Mouse (Mus musculus): ENCODE data around the gene Ccer2. TPM values are rescaled to one million over a fixed set of nuclear protein-coding genes. Genes with fewer than 3 reads are reported as not detected.

Ccer2 gene
- polyA plus RNA-seq, 1 experiment = not detected

GRCm38 (mm10) chr7:28799994-28800393, 44.0 kb downstream of the Ccer2 start:
- TF ChIP-seq CTCF (conservative IDR thresholded peaks at IDR 0.05; ENCODE audit: insufficient read depth, insufficient read length, low read depth, low read length) = no peak
- no peak for TF ChIP-seq POLR2A (IDR thresholded peaks at IDR 0.05; ENCODE audit: low read depth, low read length)
- peaks cover 31% of the 10 kb centered on the region for H3K4me1 ChIP-seq (ENCODE audit: control insufficient read depth, insufficient read depth, low read length)
- whole genome bisulfite sequencing = 93% methylated on average over 9 of the region's 9 CpGs

GRCm38 (mm10) chr7:28801451-28801850, 45.5 kb downstream of the Ccer2 start:
- Histone ChIP-seq H3K4me1 (ENCODE audit: control insufficient read depth, insufficient read depth, low read length) (peaks cover 31% of the 10 kb centered on the region), H3K36me3 (ENCODE audit: control insufficient read depth, insufficient read depth, low read length) (no peaks in the 10 kb centered on the region), H3K27ac (ENCODE audit: insufficient read depth, low read depth, low read length) (peak overlapping the region; percentile 97), H3K27me3 (replicated peaks; ENCODE audit: control insufficient read depth, insufficient read depth, low read length) (no peaks in the 10 kb centered on the region), H3K4me3 (ENCODE audit: insufficient read depth, low read depth, low read length) (no peak overlapping the region)
- TF ChIP-seq POLR2A (IDR thresholded peaks at IDR 0.05; ENCODE audit: low read depth, low read length) = no peak
- no peak for TF ChIP-seq CTCF (conservative IDR thresholded peaks at IDR 0.05; ENCODE audit: insufficient read depth, insufficient read length, low read depth, low read length)
- no peak for DNase-seq
- WGBS = 29% methylated on average over 3 of the region's 3 CpGs

More at GRCm38 (mm10) chr7:28799994-28800393, 44.0 kb downstream of the Ccer2 start:
- H3K27me3 ChIP-seq (replicated peaks; ENCODE audit: control insufficient read depth, insufficient read depth, low read length) = no peaks in the 10 kb centered on the region
- no peak overlapping the region for H3K4me3 ChIP-seq (ENCODE audit: insufficient read depth, low read depth, low read length)
- no peaks in the 10 kb centered on the region for H3K36me3 ChIP-seq (ENCODE audit: control insufficient read depth, insufficient read depth, low read length)
- no peak overlapping the region for H3K27ac ChIP-seq (ENCODE audit: insufficient read depth, low read depth, low read length)
- DNase-seq = no peak

DNA sequence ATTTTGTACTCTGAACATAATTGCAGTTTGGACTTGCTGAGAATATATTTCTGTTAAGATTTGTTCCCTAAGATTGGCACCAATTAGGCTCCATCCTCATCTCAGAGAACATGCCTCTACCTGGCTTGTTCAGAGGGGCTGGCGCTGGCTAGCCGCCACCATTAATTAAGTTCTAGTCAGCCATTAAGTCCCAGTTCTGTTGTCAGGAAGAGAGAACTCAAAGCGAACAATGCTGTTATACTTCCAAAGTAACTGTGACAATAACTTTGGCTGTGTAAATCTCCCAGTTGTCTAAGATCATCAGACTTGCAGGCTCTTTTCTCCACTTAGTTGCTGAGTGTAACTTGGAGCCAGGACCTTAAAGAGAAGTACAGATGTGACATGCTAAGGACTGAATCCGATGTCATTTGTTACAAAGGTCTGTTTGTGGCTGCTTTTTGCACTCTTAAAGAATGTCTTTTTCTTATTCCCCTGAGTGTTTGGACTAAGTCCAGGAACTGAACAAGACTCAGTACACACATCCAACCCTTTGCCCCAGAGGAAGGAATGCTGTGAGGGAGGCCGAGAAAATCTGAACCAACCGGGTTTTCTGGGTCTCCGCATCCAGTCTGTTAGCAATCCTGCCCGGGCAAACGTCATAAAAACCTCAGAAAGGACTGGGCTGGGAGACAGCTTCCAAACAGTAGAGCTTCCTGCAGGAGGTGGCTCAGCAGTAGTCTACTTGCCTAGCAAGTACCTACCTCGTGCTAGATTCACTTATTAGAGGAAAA, 46.1 kb downstream of the Ccer2 start:
- peak; percentile 91 for DNase-seq
- Histone ChIP-seq H3K27ac (ENCODE audit: insufficient read depth, low read depth, low read length) (peak overlapping the region; percentile 97), H3K27me3 (replicated peaks; ENCODE audit: control insufficient read depth, insufficient read depth, low read length) (no peaks in the 10 kb centered on the region), H3K4me3 (ENCODE audit: insufficient read depth, low read depth, low read length) (no peak overlapping the region), H3K36me3 (ENCODE audit: control insufficient read depth, insufficient read depth, low read length) (no peaks in the 10 kb centered on the region), H3K4me1 (ENCODE audit: control insufficient read depth, insufficient read depth, low read length) (peaks cover 32% of the 10 kb centered on the region)
- TF ChIP-seq CTCF (conservative IDR thresholded peaks at IDR 0.05; ENCODE audit: insufficient read depth, insufficient read length, low read depth, low read length) (no peak; the same call in 1 of the 2 replicates), POLR2A (IDR thresholded peaks at IDR 0.05; ENCODE audit: low read depth, low read length) (no peak)
- 5% methylated on average over 10 of the region's 10 CpGs for WGBS

- H3K4me3 ChIP-seq (ENCODE audit: insufficient read depth, low read depth, low read length) = no peak overlapping the region
- peak; percentile 93 for DNase-seq
- peaks cover 38% of the 10 kb centered on the region for H3K4me1 ChIP-seq (ENCODE audit: control insufficient read depth, insufficient read depth, low read length)
- no peaks in the 10 kb centered on the region for H3K27me3 ChIP-seq (replicated peaks; ENCODE audit: control insufficient read depth, insufficient read depth, low read length)
- peak overlapping the region; percentile 97 for H3K27ac ChIP-seq (ENCODE audit: insufficient read depth, low read depth, low read length)
- 5% methylated on average over 10 of the region's 10 CpGs for WGBS
- no peaks in the 10 kb centered on the region for H3K36me3 ChIP-seq (ENCODE audit: control insufficient read depth, insufficient read depth, low read length)
- TF ChIP-seq POLR2A (IDR thresholded peaks at IDR 0.05; ENCODE audit: low read depth, low read length) (no peak), CTCF (conservative IDR thresholded peaks at IDR 0.05; ENCODE audit: insufficient read depth, insufficient read length, low read depth, low read length) (no peak)
Observed at GRCm38 (mm10) chr7:28802846-28803588, 47.0 kb downstream of the Ccer2 start.

DNA sequence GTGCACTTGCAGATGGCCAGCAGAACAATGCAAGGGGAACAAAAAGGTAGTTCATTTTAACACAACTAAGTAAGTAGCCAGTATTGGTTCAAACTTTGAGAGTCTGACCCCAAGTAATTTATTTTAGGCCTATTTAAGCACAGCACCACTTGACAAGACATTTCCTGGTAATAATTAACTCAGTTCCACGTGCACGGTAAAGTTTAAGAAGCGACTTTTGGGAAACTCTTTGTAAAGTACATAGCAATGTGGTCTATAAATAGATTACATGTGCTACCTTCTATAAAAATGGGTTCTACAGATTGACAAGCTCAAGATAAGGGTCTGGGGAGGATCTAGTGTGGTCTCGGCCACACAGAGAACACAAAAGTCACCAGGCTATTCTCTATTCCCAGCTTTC, 47.8 kb downstream of the Ccer2 start:
- DNase-seq = peak; percentile 70
- TF ChIP-seq POLR2A (IDR thresholded peaks at IDR 0.05; ENCODE audit: low read depth, low read length) (no peak), CTCF (conservative IDR thresholded peaks at IDR 0.05; ENCODE audit: insufficient read depth, insufficient read length, low read depth, low read length) (no peak)
- peaks cover 40% of the 10 kb centered on the region for H3K4me1 ChIP-seq (ENCODE audit: control insufficient read depth, insufficient read depth, low read length)
- no peaks in the 10 kb centered on the region for H3K27me3 ChIP-seq (replicated peaks; ENCODE audit: control insufficient read depth, insufficient read depth, low read length)
- 12% methylated on average over 4 of the region's 4 CpGs for WGBS
- H3K4me3 ChIP-seq (ENCODE audit: insufficient read depth, low read depth, low read length) = no peak overlapping the region
- H3K36me3 ChIP-seq (ENCODE audit: control insufficient read depth, insufficient read depth, low read length) = no peaks in the 10 kb centered on the region
- peak overlapping the region; percentile 90 for H3K27ac ChIP-seq (ENCODE audit: insufficient read depth, low read depth, low read length)

- Histone ChIP-seq H3K27ac (ENCODE audit: insufficient read depth, low read depth, low read length) (no peak overlapping the region), H3K4me1 (ENCODE audit: control insufficient read depth, insufficient read depth, low read length) (peaks cover 34% of the 10 kb centered on the region), H3K36me3 (ENCODE audit: control insufficient read depth, insufficient read depth, low read length) (no peaks in the 10 kb centered on the region; the same call in 1 of the 2 replicates), H3K27me3 (replicated peaks; ENCODE audit: control insufficient read depth, insufficient read depth, low read length) (no peaks in the 10 kb centered on the region), H3K4me3 (ENCODE audit: insufficient read depth, low read depth, low read length) (no peak overlapping the region)
- WGBS = 58% methylated on average over 4 of the region's 4 CpGs
- DNase-seq = no peak
- TF ChIP-seq POLR2A (IDR thresholded peaks at IDR 0.05; ENCODE audit: low read depth, low read length) (no peak), CTCF (conservative IDR thresholded peaks at IDR 0.05; ENCODE audit: insufficient read depth, insufficient read length, low read depth, low read length) (no peak)
Observed at GRCm38 (mm10) chr7:28806869-28807268, 50.9 kb downstream of the Ccer2 start.
